Mouse (Mus musculus) frontal cortex, adult 2 months (tissue): ENCODE measurements around the gene Epx. TPM values are rescaled to one million over a fixed set of nuclear protein-coding genes. Genes with fewer than 3 reads are reported as not detected.

Experiments used
- DNase-seq, 2 experiments: peaks; one replicate each; pipeline ENCODE4 v3.0.0; 2022; ENCODE audit warnings: low spot score in 1 of 2; ENCODE audit errors: extremely low spot score in 1 of 2
- polyA plus RNA-seq: library from polyadenylated mRNA; depleted of rRNA; stranded (reverse); fragments of >200 nt; gene quantifications from 2 replicates; pipeline ENCODE4 v1.2.3, GENCODE M21; 2012; rRNA removed

Epx gene
- 0.56 and 0.69 TPM in 2 replicates for polyA plus RNA-seq

DNA sequence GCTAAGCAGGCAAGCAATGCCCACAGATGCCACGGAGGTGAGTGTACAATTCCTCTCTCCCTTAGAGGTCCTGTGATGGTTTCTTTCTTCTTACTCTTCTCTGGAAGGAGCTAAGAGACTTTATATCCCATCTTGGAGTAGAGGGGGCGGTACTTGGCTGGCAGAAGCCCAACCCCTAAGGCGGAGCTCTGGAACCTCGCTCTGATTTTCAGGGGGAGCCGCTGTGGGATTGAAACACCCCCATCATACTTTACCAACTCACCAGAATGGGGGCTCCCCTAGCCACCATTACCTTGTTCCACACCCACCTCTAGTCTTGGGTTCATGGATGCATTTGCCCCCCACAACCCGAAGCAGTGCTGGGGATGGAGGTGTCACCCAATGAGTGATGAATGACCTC is at the start of gene Epx:
Gene Epx, minus strand, starts transcription at position 101 of the 400 bp plus-strand sequence.
- DNase-seq: no peak

DNA sequence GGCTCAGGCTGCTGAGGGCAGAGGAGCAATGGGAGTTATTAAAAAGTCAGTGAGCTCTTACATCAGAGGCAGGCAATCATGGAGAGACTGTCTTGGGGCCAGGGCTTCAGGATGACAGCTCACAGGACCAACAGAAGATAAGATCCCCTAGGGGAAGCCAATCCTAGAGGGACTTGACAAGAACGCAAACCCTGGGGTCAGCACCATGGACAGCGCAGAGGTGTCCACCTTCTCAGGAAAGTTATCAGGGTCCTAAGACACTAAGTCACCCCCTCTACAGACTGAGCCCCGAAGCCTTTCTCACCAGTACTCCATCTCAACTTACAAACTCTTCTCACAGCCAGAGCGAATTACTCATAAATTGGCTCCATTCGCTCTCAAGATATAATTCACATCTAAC is 45.6 kb upstream of the Epx start, which contains the start of gene Olfr464:
Gene Olfr464, minus strand, starts transcription at position 2 of the 400 bp plus-strand sequence.
- DNase-seq: no peak

DNA sequence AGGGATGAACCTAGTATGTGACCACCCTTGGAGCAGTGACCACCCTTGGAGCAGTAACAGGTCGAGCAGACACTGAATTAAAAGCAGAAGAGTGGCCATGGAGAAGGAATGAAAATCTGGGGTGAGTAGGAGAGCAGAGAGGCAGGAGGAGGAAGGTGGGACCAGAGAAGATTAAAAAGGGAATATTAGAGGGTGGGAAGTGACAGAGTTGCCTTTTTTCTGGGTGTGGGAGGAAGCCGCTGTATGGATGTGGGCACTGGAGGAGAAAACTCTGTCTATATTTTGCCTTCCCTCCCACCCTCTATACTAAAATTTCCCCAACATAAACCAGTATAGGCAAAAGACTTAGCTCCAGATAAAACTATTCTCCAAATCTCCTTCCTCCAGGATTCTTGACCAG is 45.0 kb upstream of the Epx start:
- DNase-seq: peak; percentile 41 to 66

DNA sequence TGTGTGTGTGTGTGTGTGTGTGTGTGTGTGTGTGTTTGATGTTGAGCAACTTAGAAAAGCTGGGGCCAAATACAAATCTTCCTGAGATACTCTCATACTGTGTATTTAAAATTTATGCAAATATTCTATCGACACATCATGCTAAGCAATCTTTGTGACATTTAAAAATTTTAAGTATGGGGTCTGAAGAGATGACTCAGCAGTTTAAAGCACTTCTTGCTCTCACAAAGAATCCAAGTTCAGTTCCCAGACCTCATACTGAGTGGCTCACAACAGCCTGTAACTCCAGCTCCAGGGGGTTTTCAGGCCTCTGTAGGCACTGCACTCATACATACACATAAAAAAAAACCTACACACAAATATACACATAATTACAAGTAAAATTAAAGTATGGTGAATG is 40.7 kb upstream of the Epx start:
- no peak for DNase-seq

DNA sequence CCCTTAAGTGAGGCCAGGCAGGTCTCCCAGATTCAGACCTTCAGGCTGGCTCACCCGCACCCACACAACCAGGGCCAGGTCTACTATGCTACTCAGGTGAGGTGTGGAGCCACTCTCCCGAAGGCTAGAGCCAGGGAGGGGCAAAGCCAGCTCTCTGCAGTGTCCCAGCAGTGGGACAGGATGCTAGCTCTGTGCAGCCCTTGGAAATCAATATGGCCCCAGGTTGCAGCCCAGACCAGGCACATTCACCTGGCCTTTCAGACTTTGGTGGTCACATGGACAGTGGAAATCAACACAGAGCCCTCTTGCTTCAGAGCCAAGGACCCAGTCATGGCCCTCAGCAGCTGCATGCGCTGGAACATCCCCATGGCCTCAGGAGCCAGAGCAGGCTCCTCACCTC is 29.0 kb upstream of the Epx start:
- DNase-seq: no peak

DNA sequence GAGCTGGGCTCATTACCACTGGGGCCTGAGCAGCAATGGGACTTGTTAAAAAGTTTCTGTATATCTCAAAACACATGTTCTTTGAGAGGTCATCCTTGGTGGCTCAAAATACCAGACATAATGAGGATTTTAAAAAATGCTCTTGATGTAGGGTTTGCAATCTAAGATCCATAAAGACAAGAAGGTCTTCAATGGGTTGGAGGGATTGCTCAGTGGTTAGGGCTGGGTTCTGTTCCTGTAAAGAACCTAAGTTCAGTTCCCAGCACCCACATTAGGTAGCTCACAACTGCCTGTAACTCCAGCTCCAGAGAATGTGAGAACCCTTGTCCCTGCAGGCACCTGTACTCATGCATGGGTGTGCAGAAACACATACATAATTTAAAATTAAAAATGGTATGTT is 22.0 kb upstream of the Epx start, which contains the start of gene Olfr463:
Gene Olfr463, minus strand, starts transcription at position 101 of the 400 bp plus-strand sequence.
- no peak for DNase-seq

DNA sequence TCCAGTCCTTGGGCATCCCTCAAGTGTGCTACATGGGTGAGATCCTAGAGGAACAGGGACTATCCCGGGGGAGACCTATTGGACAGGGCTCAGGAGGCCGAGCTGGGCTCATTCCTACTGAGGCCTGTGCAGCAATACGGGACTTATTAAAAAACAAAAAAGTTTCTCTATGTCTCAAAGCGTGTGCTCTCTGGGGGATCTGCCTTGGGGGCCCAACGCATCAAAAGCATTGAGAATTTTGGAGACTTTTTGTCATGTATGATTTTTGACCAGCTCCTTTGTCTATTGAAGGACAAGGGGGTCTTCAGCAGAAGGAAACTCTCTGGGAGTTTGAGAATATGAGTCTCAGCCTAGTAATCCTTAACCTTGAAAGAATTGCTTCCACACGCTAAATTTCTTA is 16.8 kb upstream of the Epx start, which contains the start of gene Olfr462:
Gene Olfr462, minus strand, starts transcription at position 101 of the 400 bp plus-strand sequence.
- DNase-seq: no peak

DNA sequence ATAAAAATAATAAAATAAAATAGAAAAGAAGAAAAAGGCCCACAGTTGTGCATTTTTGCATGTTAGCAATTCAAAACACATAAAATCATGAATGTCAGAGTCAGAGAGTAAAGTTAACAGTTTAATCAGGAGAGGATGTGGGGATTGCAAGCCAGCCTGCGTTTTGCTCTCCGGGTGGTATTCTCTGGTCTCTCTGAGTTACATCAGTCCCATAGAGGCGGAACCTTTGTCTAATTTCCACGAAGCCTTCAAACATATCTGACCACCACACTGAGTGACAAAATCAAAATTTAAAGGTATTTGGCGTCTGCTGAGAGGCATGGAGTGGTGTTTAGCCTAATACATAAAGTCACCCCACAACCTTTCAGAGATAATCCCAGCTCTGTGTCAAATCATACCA is 9.5 kb upstream of the Epx start:
- no peak for DNase-seq

DNA sequence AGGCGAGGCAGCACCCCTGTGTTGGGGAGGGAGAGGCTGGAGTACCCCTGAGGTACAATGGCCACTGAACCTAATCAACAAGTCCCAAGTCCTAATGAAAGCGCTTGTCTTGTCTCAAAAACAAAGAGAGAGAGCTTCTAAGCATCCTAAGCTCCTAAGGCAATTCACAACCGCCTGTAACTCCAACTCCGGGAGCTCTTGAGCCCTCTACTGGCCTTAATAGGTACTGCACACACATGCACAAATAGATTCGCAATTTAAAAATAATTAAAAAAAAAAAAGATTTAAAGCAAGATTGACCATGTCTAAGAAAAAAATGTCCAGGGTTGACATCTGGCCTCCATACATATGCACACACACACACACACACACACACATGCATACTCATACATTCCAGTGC is 8.2 kb upstream of the Epx start:
- no peak for DNase-seq

DNA sequence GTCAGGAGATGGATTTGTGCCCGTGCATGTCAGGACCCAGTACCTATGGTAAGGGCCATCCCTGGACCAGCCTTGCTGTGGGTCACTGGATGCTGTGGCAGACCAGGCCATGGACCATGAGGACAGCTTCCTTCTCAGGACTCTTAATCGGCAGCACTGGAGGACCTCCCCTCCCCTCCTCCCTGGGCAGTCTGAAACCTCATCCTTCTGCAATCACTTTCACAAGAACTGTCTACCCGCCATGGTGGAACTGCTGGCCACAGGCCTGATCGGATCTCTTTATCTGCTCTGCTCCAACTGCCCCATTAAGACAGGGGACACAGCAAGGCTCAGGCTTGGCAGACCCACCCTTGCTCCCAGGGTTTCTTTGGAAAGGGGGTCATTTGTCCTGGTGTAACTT is 6.4 kb upstream of the Epx start:
- DNase-seq: no peak

DNA sequence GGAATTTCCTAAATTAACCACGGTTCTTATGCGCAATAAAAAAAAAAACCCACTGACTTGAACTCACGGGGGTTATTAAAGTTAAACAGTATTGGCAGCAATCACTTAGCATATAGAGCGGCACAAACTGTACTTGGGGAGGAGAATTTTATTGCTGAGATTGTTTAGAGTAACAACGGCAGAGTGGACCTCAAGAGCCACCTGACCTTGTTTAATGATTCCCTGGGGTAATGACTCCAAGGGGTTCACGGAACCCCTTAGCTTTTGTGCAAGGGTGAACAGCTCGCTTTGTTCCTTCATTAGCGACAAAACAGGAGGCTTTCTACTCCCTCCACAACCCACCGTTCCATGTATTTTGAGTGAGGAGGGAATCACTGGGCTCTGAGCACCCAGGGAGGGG is 4.5 kb upstream of the Epx start:
- no peak for DNase-seq

DNA sequence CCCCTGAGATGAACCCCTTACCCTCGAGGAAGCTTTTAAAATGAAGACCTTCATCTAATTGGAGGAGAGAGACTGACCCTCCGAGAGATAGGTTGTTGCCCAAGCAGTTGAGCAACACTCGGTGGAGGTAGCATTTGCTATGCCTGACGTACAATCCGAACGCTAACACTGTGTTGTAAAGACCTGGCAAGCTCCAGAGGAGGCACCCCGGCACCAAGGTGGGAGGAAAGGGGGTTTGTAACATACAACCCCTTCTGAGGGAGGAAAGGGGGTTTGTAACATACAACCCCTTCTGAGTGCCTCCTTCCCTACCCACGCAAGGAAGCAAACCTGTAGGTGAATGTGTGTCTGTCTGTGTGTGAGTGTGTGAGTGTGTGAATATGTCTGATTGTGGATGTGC is 3.6 kb downstream of the Epx start:
- no peak for DNase-seq

DNA sequence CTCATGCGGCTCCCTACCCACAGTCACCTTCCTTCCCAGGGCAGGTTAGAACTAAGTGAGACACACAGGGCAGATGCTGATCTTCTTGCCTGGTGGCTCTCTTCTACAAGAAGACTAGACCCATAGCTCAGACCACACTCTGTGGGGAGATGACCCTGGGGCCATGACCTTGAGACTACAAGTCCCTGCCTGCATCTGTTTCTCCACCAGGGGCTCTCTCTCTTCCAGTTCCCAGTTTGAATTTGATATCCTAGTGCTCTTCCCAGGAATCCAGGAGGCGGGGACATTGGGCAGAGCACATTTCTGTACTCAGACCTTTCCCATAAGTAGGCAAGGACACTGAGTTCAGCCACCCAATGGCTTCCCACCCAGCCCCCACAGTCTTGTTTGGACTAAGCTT is 5.2 kb downstream of the Epx start:
- no peak for DNase-seq

DNA sequence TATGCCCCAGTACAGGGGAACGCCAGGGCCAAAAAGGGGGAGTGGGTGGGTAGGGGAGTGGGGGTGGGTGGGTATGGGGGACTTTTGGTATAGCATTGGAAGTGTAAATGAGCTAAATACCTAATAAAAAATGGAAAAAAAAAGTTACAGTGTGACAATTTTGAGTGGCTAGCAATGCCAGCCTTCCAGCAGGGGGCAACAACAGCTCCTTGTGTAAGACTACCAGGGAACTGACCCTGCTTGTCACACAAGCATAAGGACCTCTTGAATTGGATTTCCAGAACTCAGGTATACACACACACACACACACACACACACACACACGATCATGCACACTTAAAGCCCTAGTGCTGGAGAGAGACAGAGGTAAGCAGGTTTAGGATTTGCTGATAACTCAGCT is 8.4 kb downstream of the Epx start:
- peak in 1 of 2 experiments; percentile 50 for DNase-seq

DNA sequence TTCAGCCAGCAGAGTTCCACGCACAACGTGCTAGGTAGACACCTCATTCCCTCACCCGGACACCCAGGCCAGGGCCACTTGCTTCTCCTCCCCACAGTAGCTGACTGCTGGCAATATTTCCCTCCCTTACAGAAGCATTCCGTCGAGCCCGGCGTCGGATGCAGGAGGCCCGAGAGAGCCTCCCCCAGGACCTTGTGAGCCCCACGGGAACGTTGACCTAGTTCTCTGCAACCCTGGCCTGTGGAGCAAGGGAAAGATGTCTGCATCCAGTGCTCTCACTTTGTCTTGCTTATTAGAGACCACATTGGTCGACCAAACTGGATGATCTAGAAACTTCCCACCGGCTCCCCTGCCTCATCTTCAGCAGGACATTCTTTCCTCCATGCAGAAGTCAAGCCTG is 12.5 kb downstream of the Epx start:
- DNase-seq: no peak

DNA sequence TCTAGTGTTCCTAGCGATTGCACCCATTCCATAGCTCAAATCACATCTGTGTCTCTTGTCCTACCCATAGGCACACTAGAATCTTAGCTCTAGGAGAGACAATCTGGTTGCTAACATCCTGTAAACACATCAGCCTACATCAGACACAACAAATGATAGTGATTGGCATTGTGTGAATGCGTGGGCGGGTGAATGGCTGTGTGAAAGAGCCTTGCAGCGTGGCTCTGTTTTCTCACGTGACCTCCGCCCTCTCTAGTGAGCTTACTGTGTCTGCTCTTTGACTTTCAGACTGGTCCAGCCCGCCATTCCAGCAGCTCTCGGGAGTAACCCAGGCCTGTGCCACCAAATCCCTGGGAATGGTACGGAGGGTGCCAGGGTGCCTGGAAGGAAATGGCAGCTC is 14.9 kb downstream of the Epx start:
- DNase-seq: peak in 1 of 2 experiments; percentile 8

DNA sequence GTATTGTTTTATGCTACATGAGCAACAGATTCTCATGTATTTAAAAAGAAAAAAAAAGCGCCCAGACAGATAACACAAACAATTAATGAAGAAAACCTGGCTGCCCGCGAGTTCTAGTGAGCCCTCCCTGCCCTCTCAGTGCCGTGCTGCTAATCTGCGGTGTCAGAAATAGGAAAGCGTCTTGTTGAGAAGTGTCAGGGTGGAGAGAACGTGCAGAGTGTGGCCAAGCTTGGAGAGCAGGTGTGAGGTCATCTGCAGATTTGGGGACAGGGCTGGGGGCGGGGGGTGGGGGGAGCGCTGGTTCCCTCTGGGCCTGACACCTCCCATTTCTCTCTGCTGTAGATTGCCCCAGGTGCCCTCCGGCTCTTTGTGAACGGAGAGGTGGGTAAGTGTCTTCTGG is 16.1 kb downstream of the Epx start:
- DNase-seq: no peak

DNA sequence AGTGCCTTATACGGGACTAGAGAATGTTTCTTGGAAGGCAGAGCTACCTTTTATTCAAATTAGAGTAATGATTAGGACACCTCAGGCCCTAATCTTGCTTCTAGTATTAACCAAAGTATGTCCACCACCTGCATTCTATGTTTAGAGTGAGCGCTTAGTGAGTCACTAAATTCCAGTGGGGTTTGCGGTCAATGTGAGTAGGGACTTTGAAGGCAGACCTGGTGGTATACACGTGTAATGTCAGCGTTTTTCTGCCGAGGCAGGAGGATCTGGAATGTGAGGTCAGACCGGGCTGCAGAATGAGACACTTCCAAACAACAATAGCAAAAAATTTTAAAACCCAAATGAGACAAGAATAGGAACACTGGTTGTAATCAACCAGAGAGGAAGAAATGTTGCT is 20.8 kb downstream of the Epx start:
- DNase-seq: no peak

DNA sequence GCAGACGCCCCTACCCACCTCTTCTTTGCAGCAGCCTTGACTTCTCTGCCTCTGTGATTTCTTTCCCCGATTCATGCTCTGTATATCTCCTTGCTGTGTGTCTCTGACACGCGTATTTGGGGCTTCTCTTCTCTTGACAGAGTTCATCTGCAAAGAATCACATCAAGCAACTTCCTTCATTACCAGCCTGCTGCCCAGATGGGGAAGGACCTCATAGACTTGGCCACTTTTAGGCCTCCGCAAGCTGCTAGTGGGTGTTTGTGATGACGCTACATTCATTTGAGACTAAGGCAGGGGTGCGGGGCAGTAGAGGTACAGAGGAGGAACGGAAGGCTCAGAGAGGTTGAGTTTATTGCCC is 21.8 kb downstream of the Epx start:
- DNase-seq: peak; percentile 15 to 46

DNA sequence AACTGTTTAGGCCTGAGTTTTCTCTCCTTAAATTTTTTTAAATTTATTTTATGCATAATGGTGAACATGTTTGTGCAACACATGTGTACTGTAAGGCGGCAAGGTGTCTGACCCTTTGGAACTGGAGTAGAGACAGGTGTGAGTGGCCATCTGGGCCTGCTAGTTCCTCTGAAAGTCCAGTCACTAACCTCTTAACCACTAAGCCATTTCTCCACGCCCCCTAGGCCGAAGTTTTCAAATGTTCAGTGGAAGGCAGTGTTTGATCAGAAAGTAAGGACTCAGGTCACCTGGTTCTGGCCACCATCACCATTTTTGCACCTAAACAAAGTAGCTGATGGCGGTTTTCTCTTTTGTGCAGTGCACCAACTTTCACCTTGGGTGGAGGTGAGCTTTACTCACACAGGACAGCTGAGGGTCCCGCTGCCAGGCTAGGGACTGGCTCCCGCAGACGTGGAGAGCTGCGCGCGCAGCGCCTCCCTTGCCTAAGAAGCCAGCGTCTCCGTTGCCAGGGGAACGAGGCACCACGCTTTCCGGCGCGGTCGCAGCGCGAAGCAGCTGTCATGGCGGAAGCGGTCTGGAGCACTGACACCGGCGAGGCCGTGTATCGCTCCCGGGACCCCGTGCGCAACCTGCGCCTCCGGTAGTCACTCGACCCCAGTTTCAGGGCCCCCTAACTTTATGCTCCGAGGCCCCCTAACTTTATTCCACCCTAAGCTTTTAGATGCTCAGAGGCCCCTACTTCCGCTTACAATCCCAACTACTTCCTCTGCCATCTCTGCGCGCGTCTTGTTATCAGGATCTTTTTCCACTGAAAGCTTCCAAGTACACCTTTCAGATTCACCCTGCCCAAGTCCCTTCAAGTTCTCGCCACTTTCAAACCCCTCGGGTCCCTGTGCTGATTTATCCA is 22.4 kb downstream of the Epx start, which contains the start of gene Mks1:
Gene Mks1, plus strand, starts transcription at position 526 of the 907 bp plus-strand sequence.
- peak; percentile 80 to 92 for DNase-seq

DNA sequence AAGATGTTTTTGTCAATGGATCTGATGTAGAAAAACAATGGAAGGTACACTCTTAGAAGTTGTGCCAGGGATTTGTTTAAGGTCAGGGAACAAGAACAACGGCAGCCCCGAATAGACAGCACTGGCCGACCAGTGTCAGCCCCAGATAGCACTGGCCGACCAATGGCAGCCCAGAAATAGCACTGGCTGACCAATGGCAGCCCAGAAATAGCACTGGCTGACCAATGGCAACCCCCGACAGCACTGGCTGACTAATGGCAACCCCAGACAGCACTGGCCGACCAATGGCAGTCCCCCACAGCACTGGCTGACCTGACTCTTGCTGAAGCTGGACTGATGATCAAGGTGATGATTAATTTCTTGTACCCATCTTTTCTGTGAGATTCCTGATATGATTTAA is 27.5 kb downstream of the Epx start:
- DNase-seq: no peak

DNA sequence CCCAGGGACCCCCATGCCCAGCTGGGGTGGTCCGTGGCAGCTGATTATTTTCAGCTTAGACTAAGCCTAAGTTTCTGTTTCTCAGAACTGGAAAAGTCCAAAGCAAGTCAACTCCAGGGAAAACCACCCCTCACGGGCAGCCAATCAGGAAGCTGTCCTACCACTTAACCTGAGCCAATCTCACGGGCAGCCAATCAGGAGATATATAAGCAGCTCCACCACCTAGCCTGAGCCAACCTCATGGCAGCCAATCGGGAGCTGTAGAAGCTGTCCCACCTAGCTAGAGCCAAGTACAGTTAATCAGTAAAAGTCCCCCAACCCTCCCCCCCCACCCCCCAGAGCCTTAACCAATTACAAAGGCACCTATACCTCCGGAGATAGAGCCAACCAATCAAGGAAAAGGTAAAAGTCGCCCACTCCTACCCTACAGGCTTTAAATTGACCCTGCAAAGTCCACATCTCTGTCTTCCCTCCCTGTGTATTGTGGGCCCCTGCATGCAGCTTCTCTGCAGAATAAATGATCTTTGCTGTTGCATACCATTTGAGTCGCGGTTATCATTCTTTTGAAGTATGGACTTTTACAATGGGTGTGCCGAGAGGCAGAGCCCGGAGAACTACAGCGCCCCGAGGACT is 28.3 kb downstream of the Epx start:
- DNase-seq: no peak
